ENCODE assay signal across 21 mouse cellular contexts in genomic region chr17:6759717-6760292, GRCm38 (mm10). TPM values are rescaled to one million over a fixed set of nuclear protein-coding genes. Genes with fewer than 3 reads are reported as not detected.
DNase-seq lines count a peak whose midpoint lies in the region; ATAC-seq and TF ChIP-seq lines count a peak whose summit lies in the region.
"Had no signal": no experiment of that assay in that cellular context is flagged by ENCODE, and none has a peak within 500 bp of the region (broad histone marks: within the 10 kb centered on the region; RNA-seq: fewer than 3 reads in every experiment).

No protein-coding gene starts in this region.

- peak overlapping the region; percentile 48; the same call in 1 of the 2 replicates for H3K27ac ChIP-seq in forebrain, embryonic 10.5 days
- no peak overlapping the region for H3K27ac ChIP-seq in forebrain, embryonic 14.5 days (ENCODE audit: low read depth, low read length)
- H3K27ac ChIP-seq in heart, embryonic 15.5 days, result peak overlapping the region; percentile 60
- H3K27ac ChIP-seq in midbrain, embryonic 12.5 days (replicated peaks), result 0 out of 2 replicates have a peak overlapping the region, but pooled peaks have one; percentile 11
- no peak overlapping the region for H3K27ac ChIP-seq in midbrain, postnatal 0 days (ENCODE audit: low read depth, low read length)
- H3K27ac ChIP-seq: embryonic facial prominence, embryonic 15.5 days; gastrocnemius, adult 2 months; liver, embryonic 12.5 days; stomach, embryonic 15.5 days had no signal

- H3K9ac ChIP-seq in forebrain, embryonic 14.5 days (ENCODE audit: low read length), result no peak overlapping the region
- no peak overlapping the region for H3K9ac ChIP-seq in heart, embryonic 15.5 days
- H3K9ac ChIP-seq in midbrain, embryonic 12.5 days (replicated peaks), result no peak overlapping the region
- H3K9ac ChIP-seq in midbrain, postnatal 0 days (replicated peaks; ENCODE audit: low read length, poor library complexity, severe bottlenecking), result no peak overlapping the region
- H3K9ac ChIP-seq: embryonic facial prominence, embryonic 15.5 days; liver, embryonic 12.5 days; lung, embryonic 14.5 days; stomach, embryonic 15.5 days had no signal

- 51% methylated on average over 9 of the region's 9 CpGs for WGBS in forebrain, embryonic 10.5 days
- WGBS in forebrain, embryonic 14.5 days, result 22% methylated on average over 9 of the region's 9 CpGs
- WGBS in heart, embryonic 15.5 days, result 43% methylated on average over 9 of the region's 9 CpGs
- WGBS in midbrain, embryonic 12.5 days, result 38% methylated on average over 9 of the region's 9 CpGs
- 37% methylated on average over 9 of the region's 9 CpGs for WGBS in midbrain, postnatal 0 days

- H3K4me1 ChIP-seq in forebrain, embryonic 10.5 days, result peaks cover 39% of the 10 kb centered on the region
- peaks cover 23% of the 10 kb centered on the region for H3K4me1 ChIP-seq in forebrain, embryonic 14.5 days (ENCODE audit: control insufficient read depth, insufficient read depth, low read length)
- peaks cover 43% of the 10 kb centered on the region for H3K4me1 ChIP-seq in heart, embryonic 15.5 days (replicated peaks)
- H3K4me1 ChIP-seq in midbrain, embryonic 12.5 days, result peaks cover 38% of the 10 kb centered on the region
- no peaks in the 10 kb centered on the region for H3K4me1 ChIP-seq in midbrain, postnatal 0 days (ENCODE audit: insufficient read depth, low read length)
- H3K4me1 ChIP-seq: embryonic facial prominence, embryonic 15.5 days had no signal

- intact Hi-C loops in heart, postnatal 25 days (cut with DNase I), result no loop called here

- H3K4me3 ChIP-seq in forebrain, embryonic 10.5 days, result no peak overlapping the region
- H3K4me3 ChIP-seq in forebrain, embryonic 14.5 days (ENCODE audit: low read depth, low read length), result no peak overlapping the region
- H3K4me3 ChIP-seq in heart, embryonic 15.5 days, result no peak overlapping the region
- no peak overlapping the region for H3K4me3 ChIP-seq in midbrain, embryonic 12.5 days
- no peak overlapping the region for H3K4me3 ChIP-seq in midbrain, postnatal 0 days (ENCODE audit: low read depth, low read length)
- H3K4me3 ChIP-seq: embryonic facial prominence, embryonic 15.5 days; gastrocnemius, adult 2 months; liver, embryonic 12.5 days; stomach, embryonic 15.5 days had no signal

- no peak overlapping the region for H3K4me2 ChIP-seq in forebrain, embryonic 14.5 days (ENCODE audit: low read length)
- H3K4me2 ChIP-seq in heart, embryonic 15.5 days, result peak overlapping the region; percentile 20
- no peak overlapping the region for H3K4me2 ChIP-seq in midbrain, embryonic 12.5 days (replicated peaks)
- no peak overlapping the region for H3K4me2 ChIP-seq in midbrain, postnatal 0 days (ENCODE audit: low read depth, low read length, poor library complexity, severe bottlenecking)
- H3K4me2 ChIP-seq: embryonic facial prominence, embryonic 15.5 days; liver, embryonic 12.5 days; lung, embryonic 14.5 days; stomach, embryonic 15.5 days had no signal

- H3K36me3 ChIP-seq in forebrain, embryonic 10.5 days (replicated peaks), result peaks cover 40% of the 10 kb centered on the region
- H3K36me3 ChIP-seq in forebrain, embryonic 14.5 days (ENCODE audit: control insufficient read depth, insufficient read depth, low read length), result peaks cover 20% of the 10 kb centered on the region
- peaks cover 18% of the 10 kb centered on the region; the same call in 1 of the 2 replicates for H3K36me3 ChIP-seq in heart, embryonic 15.5 days
- no peaks in the 10 kb centered on the region for H3K36me3 ChIP-seq in midbrain, embryonic 12.5 days
- H3K36me3 ChIP-seq in midbrain, postnatal 0 days (ENCODE audit: insufficient read depth, low read length), result no peaks in the 10 kb centered on the region
- H3K36me3 ChIP-seq: embryonic facial prominence, embryonic 15.5 days; stomach, embryonic 15.5 days had no signal

- no peak for DNase-seq in forebrain, embryonic 10.5 days (ENCODE audit: extremely low spot score, low spot score)
- no peak for DNase-seq in forebrain, embryonic 14.5 days (ENCODE audit: low spot score)
- DNase-seq in heart, postnatal 25 days (ENCODE audit: low spot score), result no peak
- no peak for DNase-seq in midbrain, postnatal 0 days (ENCODE audit: low spot score)
- no peak for DNase-seq in thymus, postnatal 0 days (ENCODE audit: low spot score)
- DNase-seq: adrenal gland, postnatal 25 days; cerebellum, adult 8-10 months; gastrocnemius, adult 2 months; kidney, adult 2 months; kidney, postnatal 14 days; lung, embryonic 14.5 days; lung, postnatal 4 days; right cerebral cortex, postnatal 14 days; thymus, postnatal 14 days had no signal

- no peaks in the 10 kb centered on the region for H3K9me3 ChIP-seq in forebrain, embryonic 10.5 days
- H3K9me3 ChIP-seq in forebrain, embryonic 14.5 days (replicated peaks; ENCODE audit: control insufficient read depth, low read length), result no peaks in the 10 kb centered on the region
- no peaks in the 10 kb centered on the region for H3K9me3 ChIP-seq in heart, embryonic 15.5 days (replicated peaks)
- H3K9me3 ChIP-seq in midbrain, embryonic 12.5 days, result no peaks in the 10 kb centered on the region
- no peaks in the 10 kb centered on the region for H3K9me3 ChIP-seq in midbrain, postnatal 0 days (ENCODE audit: low read length)
- H3K9me3 ChIP-seq: embryonic facial prominence, embryonic 15.5 days; liver, embryonic 12.5 days; stomach, embryonic 15.5 days had no signal

- H3K27me3 ChIP-seq in forebrain, embryonic 10.5 days (ENCODE audit: poor library complexity, severe bottlenecking), result no peaks in the 10 kb centered on the region
- no peaks in the 10 kb centered on the region for H3K27me3 ChIP-seq in forebrain, embryonic 14.5 days (replicated peaks; ENCODE audit: control insufficient read depth, insufficient read depth, low read length)
- H3K27me3 ChIP-seq in heart, embryonic 15.5 days, result no peaks in the 10 kb centered on the region
- H3K27me3 ChIP-seq in midbrain, embryonic 12.5 days, result peaks cover 33% of the 10 kb centered on the region
- H3K27me3 ChIP-seq in midbrain, postnatal 0 days (ENCODE audit: insufficient read depth, low read length), result no peaks in the 10 kb centered on the region
- H3K27me3 ChIP-seq: embryonic facial prominence, embryonic 15.5 days; liver, embryonic 12.5 days; stomach, embryonic 15.5 days had no signal

- ATAC-seq in forebrain, embryonic 14.5 days, result no peak
- ATAC-seq in heart, embryonic 15.5 days (replicated peaks; ENCODE audit: insufficient number of reproducible peaks, insufficient read depth, low FRiP score, low read depth), result no peak; the same call in 1 of the 2 replicates
- ATAC-seq in midbrain, embryonic 12.5 days (ENCODE audit: low FRiP score, low read depth), result no peak
- no peak for ATAC-seq in midbrain, postnatal 0 days (ENCODE audit: low FRiP score)
- no peak for ATAC-seq in megakaryocyte, adult 5-6 weeks (ENCODE audit: poor library complexity, severe bottlenecking)
- ATAC-seq: activated CD4-positive, CD25-positive, alpha-beta regulatory T cell, adult 4 months; liver, embryonic 12.5 days had no signal

- no peak for TF ChIP-seq CTCF in midbrain, postnatal 0 days (IDR thresholded peaks at IDR 0.05)

RNA-seq across cellular contexts. Expression of gene Ezr, which starts 22.8 kb away (rescaled TPM):
- polyA plus RNA-seq in forebrain, embryonic 10.5 days (2016; fragmentation: Nextera tagmentation; extraction: Ambion mirVana), result 103 and 116 TPM in 2 replicates
- 94.0 and 101 TPM in 2 replicates for polyA plus RNA-seq in forebrain, embryonic 14.5 days (2014; fragmentation: Nextera tagmentation; extraction: Ambion mirVana)
- 109 and 136 TPM in 2 replicates for polyA plus RNA-seq in heart, embryonic 15.5 days (2015; fragmentation: Nextera tagmentation; extraction: Ambion mirVana)
- total RNA-seq in heart, postnatal 25 days (2021), result 10 to 100 TPM; 39.3 to 43.6 TPM
- 53.2 and 60.8 TPM in 2 replicates for polyA plus RNA-seq in midbrain, embryonic 12.5 days (2016; fragmentation: Nextera tagmentation; extraction: Ambion mirVana)
- total RNA-seq in midbrain, postnatal 0 days (2014; rRNA removed), result 19.5 and 33.8 TPM in 2 replicates
- 27.3 and 28.5 TPM in 2 replicates for polyA plus RNA-seq in midbrain, postnatal 0 days (2015; fragmentation: Nextera tagmentation; extraction: Ambion mirVana)
- 45.8 and 49.8 TPM in 2 replicates for total RNA-seq in megakaryocyte, adult 5-6 weeks (2015)
- total RNA-seq in megakaryocyte, adult 5-6 weeks (2017), result 130 and 175 TPM in 2 replicates
- 385 and 387 TPM in 2 replicates for polyA plus RNA-seq in thymus, postnatal 0 days (2015; fragmentation: Nextera tagmentation; extraction: Ambion mirVana)

Comparison
In these comparisons a context has a peak if more than half of its experiments do, and no peak if none do; other contexts are left out.
1. H3K27ac ChIP-seq: peak in forebrain, embryonic 10.5 days (single experiment), heart, embryonic 15.5 days (single experiment) and midbrain, embryonic 12.5 days (single experiment); none in forebrain, embryonic 14.5 days (single experiment) and midbrain, postnatal 0 days (single experiment).